Mouse (Mus musculus): ENCODE data around the gene Ppp4r1.

DNA sequence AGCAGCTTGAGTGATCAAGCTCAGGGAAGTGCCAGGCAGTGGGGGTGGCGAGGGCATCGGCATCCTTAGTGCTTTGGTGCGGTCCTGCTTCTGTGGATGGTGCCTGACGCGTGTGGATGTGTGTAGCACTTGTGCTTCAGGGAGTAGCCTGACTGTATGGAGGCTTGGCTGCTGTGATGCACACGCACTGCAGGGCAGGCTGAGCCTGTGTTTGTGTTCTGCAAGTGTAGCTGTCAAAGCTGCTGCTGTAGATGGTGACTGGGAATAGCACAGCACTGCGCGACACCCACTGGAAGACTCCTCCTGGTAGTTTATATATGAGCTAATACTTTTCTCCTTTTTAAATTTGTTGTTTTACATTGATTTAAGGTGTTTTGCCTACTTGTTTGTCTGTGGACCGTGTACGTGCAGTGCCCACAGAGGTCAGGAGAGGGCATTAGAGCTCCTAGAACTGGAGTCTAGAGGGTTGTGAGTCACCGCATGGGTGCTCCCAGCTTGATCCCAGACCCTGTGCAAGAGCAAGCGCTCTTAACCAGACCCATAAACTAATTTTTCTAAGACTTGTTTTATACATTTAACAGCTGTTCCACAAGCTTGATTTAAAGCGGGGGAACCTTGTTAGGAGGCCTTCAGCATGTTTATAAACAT lies 48.0 kb downstream of the Ppp4r1 start:
- TF ChIP-seq CTCF (IDR thresholded peaks at IDR 0.05; ENCODE audit: borderline replicate concordance, extremely low read depth, insufficient read depth, insufficient read length) (no peak), POLR2A (IDR thresholded peaks at IDR 0.05; ENCODE audit: borderline replicate concordance, extremely low read depth, insufficient read depth, insufficient read length, poor library complexity, severe bottlenecking) (no peak)

Data from brain, embryonic 14.5 days (tissue).